Mouse (Mus musculus) testis, postnatal 10 days (tissue): Measurements from ENCODE around the gene Rere.

Experiments used
- DNase-seq: peaks from one replicate; pipeline ENCODE4 v3.0.0; 2021; ENCODE audit warnings: low spot score

Rere gene

GRCm38 (mm10) chr4:150382504-150382903, 101.1 kb downstream of the Rere start:
- no peak for DNase-seq

- DNase-seq = no peak
Measured at GRCm38 (mm10) chr4:150384405-150384804, 103.0 kb downstream of the Rere start.

DNA sequence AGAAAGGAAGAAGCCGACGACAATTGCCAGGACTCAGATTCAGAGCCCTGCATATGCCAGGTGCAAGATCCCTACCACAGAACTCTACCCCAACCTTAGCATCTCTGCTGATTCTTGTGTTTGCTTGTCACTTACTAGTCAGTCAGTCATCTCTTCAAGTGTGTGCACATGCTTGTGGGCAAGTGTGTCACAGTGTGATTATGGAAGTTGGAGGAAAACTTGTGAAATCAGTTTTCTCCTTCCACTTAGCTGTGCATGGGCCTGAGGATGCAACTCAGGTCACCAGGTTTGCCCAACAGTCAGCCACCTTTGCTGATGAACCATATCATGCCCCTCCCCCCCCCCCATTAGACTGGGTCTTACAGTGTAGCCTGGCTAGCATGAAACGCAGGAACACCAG, 103.5 kb downstream of the Rere start:
- DNase-seq = no peak

GRCm38 (mm10) chr4:150388518-150388917, 107.1 kb downstream of the Rere start:
- DNase-seq = no peak

DNA sequence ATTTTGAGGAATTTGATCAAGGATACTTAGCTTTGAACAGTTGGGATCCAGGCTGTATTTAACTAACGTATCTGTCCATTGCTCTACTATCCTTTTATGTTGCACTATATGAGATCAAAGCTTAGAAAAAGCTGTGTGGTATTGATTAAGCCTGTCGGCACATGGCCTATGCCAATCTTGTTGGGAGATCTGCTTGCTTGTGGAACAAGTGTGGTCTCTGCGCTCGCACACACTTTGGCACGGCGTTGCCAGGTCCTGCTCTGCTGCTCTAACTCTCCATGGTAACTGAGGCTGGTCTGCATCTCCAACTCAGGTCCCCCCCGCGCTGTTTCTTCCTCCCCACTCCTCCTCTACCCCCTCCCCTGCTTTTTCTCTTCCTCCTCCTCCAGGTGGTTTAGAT, 112.2 kb downstream of the Rere start:
- no peak for DNase-seq

DNA sequence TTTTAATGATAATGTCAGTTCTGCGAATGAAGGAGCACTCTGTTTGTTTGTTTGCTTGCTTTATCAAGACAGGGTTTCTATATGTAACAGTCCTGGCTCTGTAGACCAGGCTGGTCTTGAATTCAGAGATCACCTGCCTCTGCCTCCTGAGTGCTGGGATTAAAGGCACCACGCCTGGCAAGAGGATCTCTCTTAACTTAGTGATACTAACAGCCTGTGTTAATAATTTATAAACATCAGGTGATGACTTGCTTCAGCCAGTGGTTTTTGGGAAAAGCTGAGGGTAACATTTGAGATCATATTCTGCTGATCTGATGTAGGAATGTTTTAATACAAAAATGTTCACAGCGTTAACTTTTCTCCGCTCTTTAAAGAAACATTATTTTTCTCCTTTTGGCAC, 112.6 kb downstream of the Rere start:
- DNase-seq = no peak

DNA sequence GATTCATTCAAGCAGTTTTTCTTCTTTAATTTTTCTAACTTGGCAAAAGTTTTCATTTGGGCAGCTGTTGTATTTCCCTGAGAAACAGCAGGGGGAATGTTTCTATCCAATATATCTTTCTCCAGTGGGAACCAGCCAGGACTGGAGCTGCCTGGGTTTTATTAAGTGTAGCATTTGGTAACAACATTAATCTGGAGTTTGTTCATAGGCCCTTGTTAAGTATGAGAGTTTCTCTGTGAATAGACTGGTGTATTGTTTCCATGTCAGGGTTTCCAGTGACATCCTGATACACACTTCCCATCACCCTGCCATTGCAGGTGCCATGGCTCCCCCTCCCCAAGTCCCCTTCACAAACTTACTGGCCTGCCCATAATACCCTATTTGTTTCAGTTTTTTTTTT, 114.9 kb downstream of the Rere start:
- DNase-seq = no peak

DNA sequence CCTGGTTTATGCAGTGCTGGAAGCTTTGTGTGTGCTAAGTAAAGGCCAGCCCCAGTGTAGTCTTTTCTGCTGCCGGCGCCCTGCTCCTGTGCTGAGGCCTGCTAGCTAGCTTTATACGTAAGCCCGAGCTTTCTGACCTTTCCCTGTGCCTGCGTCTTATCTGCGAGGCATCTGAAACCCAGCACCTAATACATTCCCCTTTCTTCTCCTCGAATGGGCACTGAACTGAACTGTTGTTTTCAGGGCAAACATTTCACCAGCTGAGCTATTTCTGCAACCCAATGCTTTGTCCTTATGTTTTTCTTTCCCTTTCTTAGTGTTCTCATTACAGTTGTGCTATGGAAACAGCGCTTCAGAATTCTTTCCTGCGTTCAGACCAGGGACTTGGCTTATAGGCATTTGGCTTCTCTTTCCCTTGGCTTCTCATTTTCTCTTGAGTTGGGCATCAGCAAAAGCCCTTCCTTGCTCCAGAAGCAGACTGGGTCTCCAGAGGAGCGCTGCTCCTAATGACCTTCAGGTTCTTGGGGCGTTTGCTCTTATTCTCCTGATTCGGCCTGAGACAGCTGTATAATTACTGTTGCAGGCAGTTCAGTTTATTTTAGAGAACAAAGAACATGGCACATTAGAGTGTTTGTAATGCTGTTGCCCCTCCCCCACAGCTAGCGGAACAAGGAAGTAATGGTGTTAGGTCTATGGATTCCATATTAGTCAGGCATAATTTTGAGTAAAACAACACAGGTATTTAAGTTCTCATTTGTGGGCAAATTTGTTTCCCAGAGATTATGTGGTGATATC, 115.6 kb downstream of the Rere start:
- no peak for DNase-seq

GRCm38 (mm10) chr4:150399032-150399431, 117.6 kb downstream of the Rere start:
- no peak for DNase-seq

- DNase-seq = no peak
Measured at GRCm38 (mm10) chr4:150401830-150402607, 120.6 kb downstream of the Rere start.

DNA sequence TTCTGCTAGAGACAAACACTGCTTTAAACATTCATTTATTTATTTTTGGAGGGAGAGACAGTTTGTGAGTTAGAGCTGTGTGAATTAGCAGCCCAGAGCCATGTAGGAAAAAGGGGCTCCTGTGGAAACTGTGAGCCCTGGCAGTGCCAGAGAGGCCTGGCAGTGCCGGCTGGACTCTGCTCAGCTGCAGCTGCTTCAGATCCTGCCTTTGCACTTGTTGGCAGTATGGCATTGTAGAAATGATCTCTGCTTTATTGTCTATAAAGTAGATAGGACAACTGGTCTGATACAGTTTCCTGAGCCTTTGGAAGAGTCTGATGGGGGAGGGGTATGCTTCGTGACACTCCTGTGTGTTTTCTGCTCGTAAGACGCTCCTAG, 121.2 kb downstream of the Rere start:
- DNase-seq = no peak

DNA sequence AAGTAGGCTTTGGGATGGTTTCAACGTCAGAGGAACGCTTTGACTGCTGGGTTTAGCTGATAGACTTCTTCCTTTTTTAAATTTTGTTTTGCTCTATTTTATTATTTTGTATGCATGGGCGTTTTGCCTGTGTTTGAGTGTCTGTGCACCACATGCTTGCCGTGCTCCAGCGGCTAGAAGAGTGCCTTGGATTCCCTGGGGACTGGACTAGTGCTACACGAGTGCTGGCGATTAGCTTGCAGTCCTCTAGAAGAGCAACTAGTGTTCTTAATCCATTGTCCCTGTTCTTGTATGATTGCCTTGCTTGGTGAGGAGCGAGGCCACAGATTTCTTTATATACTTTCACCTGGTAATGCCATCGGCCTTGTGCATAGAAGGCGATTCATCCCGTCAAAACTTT, 122.5 kb downstream of the Rere start:
- DNase-seq = no peak

DNA sequence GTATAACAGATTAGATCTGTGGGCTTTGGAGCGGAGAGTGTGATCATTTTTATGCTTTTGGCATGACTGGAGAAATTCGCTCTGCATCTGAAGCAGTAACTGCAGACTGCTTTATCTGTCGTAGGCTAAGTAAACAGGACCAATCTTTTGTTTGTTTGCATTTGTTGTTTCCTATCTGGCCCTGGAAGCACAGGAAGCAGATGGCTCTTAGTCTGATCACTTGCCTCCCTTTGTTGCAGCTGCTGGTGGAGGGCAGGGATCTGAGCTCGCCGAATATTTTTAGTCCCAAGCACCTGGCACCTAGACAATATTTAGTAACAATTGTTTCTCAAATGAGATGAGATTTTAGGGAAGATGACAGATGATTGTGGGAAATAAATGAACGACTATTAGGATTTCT, 123.1 kb downstream of the Rere start:
- DNase-seq = no peak

DNA sequence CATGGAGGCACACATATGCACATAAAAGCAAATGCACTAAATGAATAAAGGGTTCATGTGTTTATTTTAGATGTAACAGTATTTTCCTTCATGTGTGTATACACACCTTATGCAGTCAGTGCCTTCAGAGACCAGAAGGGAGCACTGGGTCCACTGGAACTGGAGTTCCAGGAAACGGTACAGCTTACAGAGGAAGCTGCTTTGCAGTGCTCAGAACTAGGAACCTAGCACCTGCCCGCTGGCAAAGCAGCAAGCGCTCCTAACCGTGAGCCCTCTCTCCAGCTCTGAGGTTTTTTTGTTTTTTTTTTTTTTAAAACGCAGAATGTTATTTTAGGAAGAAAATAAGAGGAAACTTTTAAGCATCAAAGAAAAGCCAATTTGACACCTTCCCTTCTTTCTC, 124.3 kb downstream of the Rere start:
- no peak for DNase-seq

DNA sequence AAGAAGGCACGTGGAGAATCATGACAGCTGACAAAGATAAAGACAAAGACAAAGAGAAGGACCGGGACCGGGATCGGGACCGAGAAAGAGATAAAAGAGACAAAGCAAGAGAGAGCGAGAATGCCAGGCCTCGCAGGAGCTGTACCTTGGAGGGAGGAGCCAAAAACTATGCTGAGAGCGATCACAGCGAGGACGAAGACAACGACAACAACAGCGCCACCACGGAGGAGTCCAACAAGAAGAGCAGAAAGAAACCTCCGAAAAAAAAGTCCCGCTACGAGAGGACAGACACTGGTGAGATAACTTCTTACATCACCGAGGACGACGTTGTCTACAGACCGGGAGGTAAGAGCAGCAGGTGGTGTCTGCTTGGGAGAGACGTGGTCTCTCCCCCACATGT, 124.9 kb downstream of the Rere start:
- DNase-seq = no peak

GRCm38 (mm10) chr4:150406821-150407220, 125.4 kb downstream of the Rere start:
- no peak for DNase-seq

GRCm38 (mm10) chr4:150414296-150414695, 132.8 kb downstream of the Rere start:
- DNase-seq = no peak

GRCm38 (mm10) chr4:150414759-150415158, 133.3 kb downstream of the Rere start:
- no peak for DNase-seq

- no peak for DNase-seq
Measured at GRCm38 (mm10) chr4:150415227-150415969, 134.0 kb downstream of the Rere start.

- no peak for DNase-seq
Measured at GRCm38 (mm10) chr4:150420576-150421263, 139.3 kb downstream of the Rere start.

GRCm38 (mm10) chr4:150426098-150426879, 144.8 kb downstream of the Rere start:
- no peak for DNase-seq
